Mouse (Mus musculus): ENCODE measurements at regions not wholly inside any gene's neighbourhood (a gene's known extent, or its start where the extent isn't known, plus 50 kb on each side); places are given as distances from the start of the nearest gene placed in this dataset.

GRCm38 (mm10) chr9:89802658-89803057 is 64.4 kb upstream of the Ankrd34c start:
- DNase-seq (ENCODE audit: low spot score) (peak; percentile 68), ATAC-seq (peak; percentile 76)
- Histone ChIP-seq H3K4me3 (ENCODE audit: low read length) (no peak overlapping the region), H3K36me3 (ENCODE audit: insufficient read depth, low read length) (no peaks in the 10 kb centered on the region), H3K27me3 (ENCODE audit: insufficient read depth, low read length) (no peaks in the 10 kb centered on the region), H3K4me2 (ENCODE audit: low read depth, low read length) (no peak overlapping the region), H3K9me3 (ENCODE audit: low read length) (no peaks in the 10 kb centered on the region), H3K9ac (replicated peaks; ENCODE audit: low read length) (no peak overlapping the region), H3K4me1 (ENCODE audit: insufficient read depth, low read length) (no peaks in the 10 kb centered on the region), H3K27ac (no peak overlapping the region)
- TF ChIP-seq CTCF (IDR thresholded peaks at IDR 0.05; ENCODE audit: low read depth) = no peak
- 78% methylated on average over 10 of the region's 10 CpGs for whole genome bisulfite sequencing

DNA sequence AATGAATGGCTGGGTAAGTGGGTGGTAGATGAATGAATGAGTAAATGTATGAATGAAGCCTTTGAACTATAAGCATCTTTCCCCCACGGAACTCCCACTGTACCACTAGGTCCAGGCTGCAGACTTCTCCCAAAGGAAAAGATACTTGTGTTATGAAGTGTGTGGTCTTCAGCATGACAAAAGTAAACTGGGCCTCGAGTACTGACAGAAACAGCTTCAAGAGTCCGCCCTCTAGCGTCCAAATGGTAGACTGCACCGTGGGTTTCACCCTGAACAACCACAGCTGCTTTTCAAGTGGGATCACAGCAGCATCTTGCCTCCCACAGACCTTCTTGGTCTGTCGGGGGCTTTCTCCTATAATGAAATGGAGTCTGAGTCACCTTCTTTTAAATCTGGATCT is 54.7 kb upstream of the Ankrd34c start:
- no peak overlapping the region for H3K4me3 ChIP-seq (ENCODE audit: low read length)
- H3K27ac ChIP-seq = no peak overlapping the region
- WGBS = 8% methylated on average over 6 of the region's 6 CpGs
- ATAC-seq (0 out of 2 replicates have a peak, but pooled peaks have one; percentile 45), DNase-seq (ENCODE audit: low spot score) (peak; percentile 89)
- peak; percentile 95 for TF ChIP-seq CTCF (IDR thresholded peaks at IDR 0.05; ENCODE audit: low read depth)
- H3K4me2 ChIP-seq (ENCODE audit: low read depth, low read length) = no peak overlapping the region
- H3K9ac ChIP-seq (replicated peaks; ENCODE audit: low read length) = no peak overlapping the region
- H3K36me3 ChIP-seq (ENCODE audit: insufficient read depth, low read length) = no peaks in the 10 kb centered on the region
- no peaks in the 10 kb centered on the region for H3K9me3 ChIP-seq (ENCODE audit: low read length)
- no peaks in the 10 kb centered on the region for H3K4me1 ChIP-seq (ENCODE audit: insufficient read depth, low read length)
- no peaks in the 10 kb centered on the region for H3K27me3 ChIP-seq (ENCODE audit: insufficient read depth, low read length)

- H3K9me3 ChIP-seq (ENCODE audit: low read length) = no peaks in the 10 kb centered on the region
- DNase-seq (ENCODE audit: low spot score) (no peak), ATAC-seq (no peak)
- H3K4me1 ChIP-seq (ENCODE audit: insufficient read depth, low read length) = no peaks in the 10 kb centered on the region
- no peak overlapping the region for H3K27ac ChIP-seq
- no peak overlapping the region for H3K9ac ChIP-seq (replicated peaks; ENCODE audit: low read length)
- WGBS = 80% methylated on average over 5 of the region's 5 CpGs
- no peaks in the 10 kb centered on the region for H3K27me3 ChIP-seq (ENCODE audit: insufficient read depth, low read length)
- no peak for TF ChIP-seq CTCF (IDR thresholded peaks at IDR 0.05; ENCODE audit: low read depth)
- H3K36me3 ChIP-seq (ENCODE audit: insufficient read depth, low read length) = no peaks in the 10 kb centered on the region
- no peak overlapping the region for H3K4me3 ChIP-seq (ENCODE audit: low read length)
- H3K4me2 ChIP-seq (ENCODE audit: low read depth, low read length) = no peak overlapping the region
Measured at GRCm38 (mm10) chr9:89789926-89790325, 51.7 kb upstream of the Ankrd34c start.

DNA sequence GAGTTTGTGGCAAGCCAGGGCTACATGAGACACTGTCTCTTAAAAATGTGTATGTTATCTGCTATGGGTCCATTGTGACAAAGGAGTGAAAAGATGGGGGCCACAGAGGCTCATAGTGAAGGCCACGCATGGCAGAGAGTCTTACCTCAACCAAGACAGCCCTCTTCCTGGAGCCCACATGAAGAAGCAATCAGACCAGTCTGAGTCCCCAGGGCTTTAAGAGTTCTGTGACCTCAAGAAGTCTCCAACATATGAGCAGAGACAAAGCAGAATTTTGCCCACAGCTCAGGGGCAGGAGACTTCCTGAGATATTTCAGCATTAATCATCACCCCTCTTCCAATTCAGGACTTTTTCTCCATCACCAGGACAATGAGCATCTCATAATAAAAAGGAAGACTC is 50.4 kb upstream of the Ankrd34c start:
- WGBS = 97% methylated on average over 1 of the region's 1 CpGs
- no peak for ATAC-seq
- no peaks in the 10 kb centered on the region for H3K9me3 ChIP-seq (ENCODE audit: low read length)

More for the DNA sequence above, 50.4 kb upstream of the Ankrd34c start:
- no peak overlapping the region for H3K9ac ChIP-seq (replicated peaks; ENCODE audit: low read length)
- no peak overlapping the region for H3K4me2 ChIP-seq (ENCODE audit: low read depth, low read length)
- H3K27ac ChIP-seq = no peak overlapping the region
- no peaks in the 10 kb centered on the region for H3K27me3 ChIP-seq (ENCODE audit: insufficient read depth, low read length)
- DNase-seq (ENCODE audit: low spot score) = no peak
- no peaks in the 10 kb centered on the region for H3K4me1 ChIP-seq (ENCODE audit: insufficient read depth, low read length)
- no peak overlapping the region for H3K4me3 ChIP-seq (ENCODE audit: low read length)
- no peaks in the 10 kb centered on the region for H3K36me3 ChIP-seq (ENCODE audit: insufficient read depth, low read length)
- no peak for TF ChIP-seq CTCF (IDR thresholded peaks at IDR 0.05; ENCODE audit: low read depth)

MicroRNAs in the stretch of these regions (microRNA counts, 519-probe panel; counts per million panel counts)
- 1,630 counts per million, percentile 20 among the panel's probes with 10 or more counts for microRNA mmu-miR-184

Small RNA genes lying in the stretch of these regions (microRNA-seq; reads per million reads assigned to microRNA genes)
- 33.6 to 39.0 reads per million in 2 experiments for gene Mir184
